Mouse (Mus musculus) cerebellum, adult 2 months (tissue): ENCODE data around the gene Vwc2l. TPM values are rescaled to one million over a fixed set of nuclear protein-coding genes. Genes with fewer than 3 reads are reported as not detected.

Experiments
- DNase-seq, 2 experiments: peaks; one replicate each; pipeline ENCODE4 v3.0.0; 2021
- H3K27ac ChIP-seq: fragments of 200-500 bp; 2 replicates; pipeline ENCODE4 v1.5.1; 2012; ENCODE audit warnings: low read length, control low read depth, inconsistent platforms; ENCODE audit not compliant: insufficient read depth
- H3K27me3 ChIP-seq: fragments of 200-500 bp; 2 replicates; pipeline ENCODE4 v1.6.1; 2012; ENCODE audit warnings: inconsistent platforms, mild to moderate bottlenecking, low read length, moderate library complexity; ENCODE audit not compliant: control insufficient read depth, insufficient read depth
- H3K4me1 ChIP-seq: fragments of 200-500 bp; 2 replicates; pipeline ENCODE4 v1.6.1; 2011; ENCODE audit warnings: low read length; ENCODE audit not compliant: control insufficient read depth, insufficient read depth
- H3K4me3 ChIP-seq: fragments of 200-500 bp; replicated peaks from 2 replicates; pipeline ENCODE3; 2011; ENCODE audit warnings: mild to moderate bottlenecking, low read depth, low read length, control low read depth; ENCODE audit not compliant: insufficient read depth
- CTCF ChIP-seq: fragments of 200-500 bp; IDR thresholded peaks from 2 replicates; pipeline ENCODE4 v1.5.1; 2011; ENCODE audit warnings: low read depth, mild to moderate bottlenecking, control low read depth, low read length, moderate library complexity, borderline replicate concordance; ENCODE audit not compliant: insufficient read depth
- POLR2A ChIP-seq: fragments of 200-500 bp; IDR thresholded peaks from 2 replicates; pipeline ENCODE4 v1.6.1; 2011; ENCODE audit warnings: low read length, control low read depth, borderline replicate concordance; ENCODE audit not compliant: insufficient read depth
- WGBS: fragments of 180-500 bp; shearing (Covaris S2); methylation state at CpG from one replicate; pipeline ENCODE4 v1.1.7; 2018; 5-methylcytosine and 5-hydroxymethylcytosine counted together
- polyA plus RNA-seq: library from polyadenylated mRNA; depleted of rRNA; stranded (reverse); fragments of >200 nt; gene quantifications from 2 replicates; pipeline ENCODE4 v1.2.3, GENCODE M21; 2012

Gene Vwc2l
- polyA plus RNA-seq, 1 experiment = 2.7 TPM

- H3K27ac ChIP-seq = no peak overlapping the region
- no peaks in the 10 kb centered on the region for H3K4me1 ChIP-seq
- 10% methylated on average over 9 of the region's 9 CpGs for WGBS
- no peak for TF ChIP-seq CTCF
- TF ChIP-seq POLR2A = no peak
- no peaks in the 10 kb centered on the region for H3K27me3 ChIP-seq
- H3K4me3 ChIP-seq = no peak overlapping the region
- DNase-seq = no peak
These were observed 187.6 kb downstream of the Vwc2l start for GRCm38 (mm10) chr1:70913071-70913470.

GRCm38 (mm10) chr1:70918173-70919036 lies 192.9 kb downstream of the Vwc2l start:
- Histone ChIP-seq H3K27ac (no peak overlapping the region), H3K4me3 (no peak overlapping the region), H3K27me3 (no peaks in the 10 kb centered on the region), H3K4me1 (no peaks in the 10 kb centered on the region)
- no peak for TF ChIP-seq POLR2A
- no peak for TF ChIP-seq CTCF
- 86% methylated on average over 2 of the region's 2 CpGs for WGBS
- no peak for DNase-seq

- DNase-seq = peak in 1 of 2 experiments; percentile 33
- no peaks in the 10 kb centered on the region for H3K4me1 ChIP-seq
- H3K27me3 ChIP-seq = no peaks in the 10 kb centered on the region
- 8% methylated on average over 4 of the region's 4 CpGs for WGBS
- H3K27ac ChIP-seq = no peak overlapping the region
- TF ChIP-seq CTCF = no peak
- no peak for TF ChIP-seq POLR2A
- H3K4me3 ChIP-seq = no peak overlapping the region
These were observed 207.5 kb downstream of the Vwc2l start for GRCm38 (mm10) chr1:70933016-70933415.
